Mouse (Mus musculus) testis, adult 2 months (tissue): Measurements from ENCODE around the gene Vwa3b.

Experiments used
- CTCF ChIP-seq: fragments of 200-500 bp; IDR thresholded peaks from 2 replicates; pipeline ENCODE4 v1.5.1; 2012; ENCODE audit warnings: low read depth, mild to moderate bottlenecking, inconsistent platforms, low read length, moderate library complexity; ENCODE audit not compliant: control insufficient read depth, insufficient read depth, insufficient replicate concordance
- POLR2A ChIP-seq: fragments of 200-500 bp; IDR thresholded peaks from 2 replicates; pipeline ENCODE4 v1.6.1; 2012; ENCODE audit warnings: low read depth, mild to moderate bottlenecking, inconsistent platforms, low read length, moderate library complexity; ENCODE audit not compliant: control insufficient read depth

DNA sequence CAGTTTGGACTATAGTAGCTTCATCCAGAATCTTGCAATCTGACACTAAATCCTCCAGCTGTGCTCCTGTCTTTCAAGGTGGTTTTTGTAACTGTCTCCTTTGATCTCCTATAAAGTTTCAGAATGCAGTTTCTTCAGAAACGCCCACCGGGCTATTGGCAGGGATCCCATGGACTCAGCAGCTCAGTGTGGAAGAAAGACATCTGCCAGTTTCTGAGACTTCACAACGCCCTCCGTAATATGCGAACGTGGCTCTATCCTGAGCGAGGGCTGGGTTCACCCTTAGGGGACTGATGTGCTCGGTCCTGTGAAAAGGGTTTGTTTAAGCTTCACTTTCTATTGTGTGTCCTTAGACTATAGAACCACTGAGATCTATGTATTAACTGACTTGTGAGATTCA is 181.3 kb downstream of the Vwa3b start:
- no peak for TF ChIP-seq POLR2A
- no peak for TF ChIP-seq CTCF
